Mouse (Mus musculus): ENCODE measurements around the gene Olfr814.
"Not testable (repeated sequence)": the region's sequence is repeated elsewhere in the genome, so short reads cannot be mapped to it uniquely, and the experiment has no call there.

Olfr814 gene

DNA sequence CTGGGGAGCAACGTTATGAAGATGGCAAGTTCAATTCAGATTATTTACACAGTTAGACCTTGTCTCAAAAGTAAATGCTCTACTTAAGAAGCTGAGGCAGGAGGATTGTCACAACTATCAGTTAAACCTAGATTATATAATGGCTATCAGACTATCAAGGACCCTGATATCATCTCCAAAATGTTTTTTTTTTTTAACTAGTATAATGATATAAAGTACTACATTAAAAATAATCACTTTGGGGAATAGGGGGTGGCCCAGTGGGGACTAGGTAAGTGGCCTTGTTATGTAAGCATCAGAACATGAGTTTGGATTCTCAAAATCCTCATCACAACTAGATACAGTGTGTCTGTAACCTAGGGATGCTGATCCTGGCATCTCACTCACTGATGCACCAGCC lies at the start of gene Olfr814:
Olfr814 (minus strand) TSS at position 101 of the 400 bp plus-strand sequence.
- DNase-seq (ENCODE audit: low spot score) = not testable (repeated sequence)

DNA sequence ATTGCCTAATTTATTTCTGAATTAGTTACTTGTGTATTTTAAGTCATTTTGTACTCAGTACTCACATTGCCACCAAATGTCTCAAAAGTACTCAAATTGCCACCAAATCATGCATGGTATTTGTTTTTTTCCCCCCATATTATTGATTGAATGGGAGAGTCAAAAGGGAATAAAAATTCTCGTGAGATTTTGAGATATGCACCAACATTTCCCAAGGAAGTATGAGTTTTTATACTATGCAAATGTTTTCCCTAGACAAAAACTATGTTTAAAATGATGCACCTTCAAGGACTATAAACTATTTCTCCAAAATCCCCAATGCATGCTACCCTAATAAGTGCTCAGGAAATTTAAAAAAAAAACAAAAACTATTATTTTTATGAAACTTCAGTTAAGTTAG lies 35.8 kb upstream of the Olfr814 start, which contains the start of gene Olfr816:
Olfr816 (minus strand) TSS at position 101 of the 400 bp plus-strand sequence.
- DNase-seq (ENCODE audit: low spot score) = no peak

- DNase-seq (ENCODE audit: low spot score) = not testable (repeated sequence)
Observed at GRCm38 (mm10) chr10:129905767-129906166, 26.1 kb upstream of the Olfr814 start, which contains the start of gene Olfr815. TSS of gene Olfr815 (minus strand) at chr10:129905867.

- no peak for DNase-seq (ENCODE audit: low spot score)
Observed at GRCm38 (mm10) chr10:129885934-129886333, 6.3 kb upstream of the Olfr814 start.

DNA sequence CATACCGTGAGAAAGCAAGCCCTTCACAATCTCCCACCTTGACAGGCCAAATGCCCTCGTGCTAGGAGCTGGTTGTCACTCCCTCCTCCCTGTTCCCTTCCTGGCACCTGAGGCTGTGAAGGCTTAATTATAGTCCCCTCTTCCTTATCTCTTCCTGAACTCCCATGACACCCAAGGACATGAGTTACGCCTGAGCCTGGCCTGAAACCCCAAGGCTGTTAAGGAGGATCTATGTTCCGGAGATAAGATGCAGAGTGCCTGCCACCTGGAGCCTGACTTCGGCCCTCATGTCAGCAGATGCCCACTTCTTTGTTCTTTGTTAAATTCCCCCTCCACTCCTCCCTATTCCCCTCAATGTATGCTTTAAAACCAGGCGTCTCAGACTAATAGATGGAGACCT lies 5.8 kb upstream of the Olfr814 start:
- not testable (repeated sequence) for DNase-seq (ENCODE audit: low spot score)

DNA sequence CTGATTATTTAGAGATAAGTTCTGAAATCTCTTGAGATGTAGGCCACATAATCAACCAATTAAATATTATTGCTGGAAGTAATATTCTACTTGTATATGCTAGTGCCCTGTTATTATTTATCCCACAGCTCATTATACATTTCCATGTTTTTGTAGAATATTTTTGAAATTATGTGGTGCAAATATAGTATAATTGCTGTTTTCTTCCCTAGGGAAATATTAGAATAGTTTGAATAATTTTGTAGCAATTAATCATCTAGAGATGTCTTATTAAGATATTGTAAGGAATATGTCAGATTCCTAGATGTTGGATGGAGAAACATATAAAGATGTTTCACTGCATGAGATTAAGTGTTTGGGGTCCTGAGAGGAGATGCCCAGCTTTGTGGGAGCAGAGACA lies 24.6 kb downstream of the Olfr814 start, which contains the start of gene Olfr813:
Olfr813 (plus strand) TSS at position 301 of the 400 bp plus-strand sequence.
- no peak for DNase-seq (ENCODE audit: low spot score)

DNA sequence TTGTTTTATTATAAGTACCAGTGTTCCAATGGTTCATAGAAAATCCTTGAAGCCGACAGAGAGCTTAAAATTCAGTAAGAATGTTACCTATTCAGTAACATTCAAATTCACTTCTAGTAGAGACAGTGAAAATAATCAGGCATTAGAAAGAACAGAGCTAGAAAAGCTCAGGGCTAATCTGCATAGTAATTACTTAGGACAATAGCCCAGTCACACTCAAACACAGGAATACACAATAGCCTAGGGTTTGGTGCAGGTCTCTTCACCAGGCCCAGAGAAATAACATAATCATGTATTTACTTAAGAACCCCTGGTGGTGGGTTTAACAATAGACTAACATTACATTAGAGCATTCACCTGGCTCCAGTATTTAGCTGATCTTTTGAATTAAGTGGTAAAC lies 32.3 kb downstream of the Olfr814 start:
- DNase-seq (ENCODE audit: low spot score) = no peak

DNA sequence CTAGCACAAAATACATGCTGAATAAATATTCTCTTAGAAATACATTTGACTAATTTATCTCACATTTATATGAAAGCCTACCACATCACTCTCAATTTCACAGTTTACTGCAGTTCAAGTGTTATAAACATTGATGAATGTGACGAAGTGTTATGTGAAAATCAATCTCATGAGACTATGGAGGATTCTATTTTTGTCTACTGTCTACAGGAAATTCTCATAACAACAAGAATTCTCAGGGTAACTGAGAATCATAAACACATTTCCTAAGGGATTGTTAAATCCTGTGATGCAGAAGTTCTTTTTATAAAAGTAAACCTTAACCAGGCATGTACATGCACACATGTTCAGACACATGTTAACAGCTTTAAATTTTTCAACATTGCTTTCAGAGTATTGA lies 33.7 kb downstream of the Olfr814 start, which contains the start of gene Olfr812:
Olfr812 (minus strand) TSS at position 101 of the 400 bp plus-strand sequence.
- no peak for DNase-seq (ENCODE audit: low spot score)

Data from layer of hippocampus, adult 11-12 months (tissue).